Mouse (Mus musculus) kidney, embryonic 16.5 days (tissue): ENCODE data around the gene Mapkap1. TPM values are rescaled to one million over a fixed set of nuclear protein-coding genes. Genes with fewer than 3 reads are reported as not detected.

ENCODE experiments used
- ATAC-seq: fragments of 200-750 bp; cut with Nextera tagmentation; 2 replicates; pipeline ENCODE4 v1.8.0; 2017; ENCODE audit warnings: moderate TSS enrichment; ENCODE audit not compliant: low FRiP score, low TSS enrichment
- H3K27ac ChIP-seq: fragments of 300-500 bp; sonication (generic); 2 replicates; pipeline ENCODE4 v1.5.1; 2014; ENCODE audit warnings: low read length
- H3K27me3 ChIP-seq: fragments of 300-500 bp; sonication (generic); 2 replicates; pipeline ENCODE4 v1.6.1; 2014; ENCODE audit warnings: low read length, control low read depth, mixed read lengths; ENCODE audit not compliant: insufficient read depth
- H3K36me3 ChIP-seq: fragments of 300-500 bp; sonication (generic); 2 replicates; pipeline ENCODE4 v1.6.1; 2014; ENCODE audit warnings: low read length, control low read depth, mixed read lengths; ENCODE audit not compliant: insufficient read depth
- H3K4me1 ChIP-seq: fragments of 300-500 bp; sonication (generic); 2 replicates; pipeline ENCODE4 v1.6.1; 2014; ENCODE audit warnings: low read length, control low read depth, mixed read lengths; ENCODE audit not compliant: insufficient read depth
- H3K4me2 ChIP-seq: fragments of 300-500 bp; sonication (generic); replicated peaks from 2 replicates; pipeline ENCODE4 v1.6.1; 2014; ENCODE audit warnings: low read depth, low read length
- H3K4me3 ChIP-seq: fragments of 300-500 bp; sonication (generic); 2 replicates; pipeline ENCODE4 v1.5.1; 2014; ENCODE audit warnings: mild to moderate bottlenecking, low read length
- H3K9ac ChIP-seq: fragments of 300-500 bp; sonication (generic); replicated peaks from 2 replicates; pipeline ENCODE4 v1.6.1; 2014; ENCODE audit warnings: low read length
- H3K9me3 ChIP-seq: fragments of 300-500 bp; sonication (generic); 2 replicates; pipeline ENCODE4 v1.6.1; 2016; ENCODE audit warnings: low read length, control low read depth
- WGBS: fragments of 180-500 bp; shearing (Covaris S2); extraction: QIAGEN DNeasy Blood & Tissue Kit; methylation state at CpG from one replicate; pipeline ENCODE4 v1.1.7; 2014; 5-methylcytosine and 5-hydroxymethylcytosine counted together
- polyA plus RNA-seq: library from polyadenylated mRNA; unstranded; fragments of >200 nt; fragmentation: Nextera tagmentation; extraction: Ambion mirVana; gene quantifications from 2 replicates; pipeline ENCODE4 v1.2.1, GENCODE M21; 2015

Mapkap1 gene
- polyA plus RNA-seq, 1 experiment from 2014 or later = 91.2 TPM

DNA sequence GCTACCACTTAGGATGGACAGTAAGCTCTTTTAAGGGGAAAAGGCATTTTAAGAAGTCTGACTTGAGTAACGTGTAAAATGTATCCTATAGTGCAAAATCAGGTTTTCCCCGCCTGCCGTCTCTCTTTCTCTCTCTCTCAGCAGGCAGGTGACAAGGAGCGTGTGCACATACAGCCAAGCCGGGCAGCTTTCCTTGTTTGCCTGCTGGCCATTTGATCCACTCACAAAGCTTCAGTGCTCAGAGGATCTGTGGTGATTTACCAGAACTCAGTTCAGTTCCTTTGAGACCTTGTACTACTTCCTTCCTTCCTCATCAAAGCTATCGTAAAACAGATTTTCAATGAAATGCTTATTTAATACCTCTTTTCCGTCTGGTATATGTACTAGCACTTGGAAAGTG is 137.0 kb downstream of the Mapkap1 start:
- Histone ChIP-seq H3K4me2 (no peak overlapping the region), H3K4me1 (peaks cover 4% of the 10 kb centered on the region; the same call in 1 of the 2 replicates), H3K36me3 (no peaks in the 10 kb centered on the region), H3K4me3 (no peak overlapping the region), H3K9ac (no peak overlapping the region), H3K27me3 (no peaks in the 10 kb centered on the region), H3K27ac (no peak overlapping the region), H3K9me3 (no peaks in the 10 kb centered on the region)
- 66% methylated on average over 7 of the region's 7 CpGs for WGBS
- no peak for ATAC-seq

- no peak overlapping the region for H3K4me3 ChIP-seq
- no peaks in the 10 kb centered on the region for H3K9me3 ChIP-seq
- H3K4me1 ChIP-seq = peaks cover 5% of the 10 kb centered on the region; the same call in 1 of the 2 replicates
- no peak overlapping the region for H3K27ac ChIP-seq
- WGBS = 31% methylated on average over 3 of the region's 3 CpGs
- no peak overlapping the region for H3K9ac ChIP-seq
- no peaks in the 10 kb centered on the region for H3K36me3 ChIP-seq
- H3K27me3 ChIP-seq = no peaks in the 10 kb centered on the region
- ATAC-seq = no peak
- no peak overlapping the region for H3K4me2 ChIP-seq
Measured at GRCm38 (mm10) chr2:34544021-34544420, 137.4 kb downstream of the Mapkap1 start.

GRCm38 (mm10) chr2:34544646-34545395 is 138.2 kb downstream of the Mapkap1 start:
- no peaks in the 10 kb centered on the region for H3K36me3 ChIP-seq
- H3K4me1 ChIP-seq = peaks cover 13% of the 10 kb centered on the region
- no peaks in the 10 kb centered on the region for H3K27me3 ChIP-seq
- no peak for ATAC-seq
- no peak overlapping the region for H3K4me2 ChIP-seq
- H3K9ac ChIP-seq = no peak overlapping the region
- H3K4me3 ChIP-seq = no peak overlapping the region
- WGBS = 80% methylated on average over 13 of the region's 13 CpGs
- no peaks in the 10 kb centered on the region for H3K9me3 ChIP-seq
- H3K27ac ChIP-seq = no peak overlapping the region

DNA sequence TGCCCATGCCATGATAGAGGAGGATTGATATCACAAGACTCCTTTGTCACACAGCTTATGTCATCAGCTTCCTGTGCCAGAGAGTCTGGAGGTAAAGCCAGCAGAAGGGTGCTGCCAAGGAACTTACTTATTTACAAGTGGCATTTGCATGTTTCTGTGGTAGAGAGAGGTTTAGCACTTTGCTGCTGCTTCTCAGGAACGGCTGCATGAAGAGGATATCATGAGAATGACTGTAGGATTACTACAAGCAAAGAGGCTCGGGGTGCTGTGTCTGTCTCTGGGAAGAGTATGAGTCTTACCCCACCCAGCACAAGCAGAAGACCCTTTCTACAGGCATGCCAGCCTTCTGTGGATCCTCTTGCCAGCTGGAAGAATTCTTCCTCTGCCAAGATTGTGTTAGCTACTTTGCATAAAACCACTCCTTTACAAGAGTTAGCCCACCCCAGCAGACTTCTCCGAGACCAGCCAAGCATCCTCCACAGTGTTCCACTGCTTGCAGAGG is 139.7 kb downstream of the Mapkap1 start:
- Histone ChIP-seq H3K4me2 (no peak overlapping the region), H3K4me3 (no peak overlapping the region), H3K9ac (no peak overlapping the region), H3K27me3 (no peaks in the 10 kb centered on the region), H3K36me3 (no peaks in the 10 kb centered on the region), H3K4me1 (peaks cover 19% of the 10 kb centered on the region), H3K9me3 (no peaks in the 10 kb centered on the region), H3K27ac (no peak overlapping the region)
- 78% methylated on average over 3 of the region's 3 CpGs for WGBS
- no peak for ATAC-seq

DNA sequence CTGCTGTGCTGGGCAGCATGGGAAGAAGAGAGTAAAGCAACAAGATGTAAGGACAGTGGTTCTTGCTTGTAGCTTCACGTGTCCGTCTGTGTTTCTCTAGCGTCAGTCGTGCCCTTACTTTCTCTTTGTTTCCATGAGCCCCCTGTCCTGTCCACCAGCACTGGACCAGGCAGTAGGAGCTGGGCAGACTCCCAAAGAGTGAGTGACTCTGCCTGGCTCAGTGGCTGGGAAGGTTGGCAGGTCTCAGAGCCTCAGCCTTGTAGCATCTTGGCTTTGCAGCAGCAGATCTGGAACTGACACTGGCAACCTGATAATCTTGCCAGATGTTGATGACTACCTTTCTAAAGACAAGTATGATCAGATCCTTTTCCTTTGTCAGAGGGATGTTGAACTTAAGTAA is 140.9 kb downstream of the Mapkap1 start:
- Histone ChIP-seq H3K4me2 (no peak overlapping the region), H3K9ac (no peak overlapping the region), H3K4me3 (no peak overlapping the region), H3K4me1 (peaks cover 19% of the 10 kb centered on the region), H3K27ac (no peak overlapping the region), H3K36me3 (no peaks in the 10 kb centered on the region), H3K9me3 (no peaks in the 10 kb centered on the region), H3K27me3 (no peaks in the 10 kb centered on the region)
- ATAC-seq = no peak
- WGBS = 90% methylated on average over 4 of the region's 4 CpGs

- Histone ChIP-seq H3K9ac (no peak overlapping the region; the same call in 1 of the 2 replicates), H3K4me1 (peaks cover 15% of the 10 kb centered on the region), H3K9me3 (no peaks in the 10 kb centered on the region), H3K4me2 (no peak overlapping the region), H3K27me3 (no peaks in the 10 kb centered on the region), H3K36me3 (no peaks in the 10 kb centered on the region), H3K4me3 (no peak overlapping the region), H3K27ac (peak overlapping the region; percentile 17; the same call in 1 of the 2 replicates)
- WGBS = 74% methylated on average over 5 of the region's 5 CpGs
- no peak for ATAC-seq
Measured at GRCm38 (mm10) chr2:34548961-34549360, 142.4 kb downstream of the Mapkap1 start.

DNA sequence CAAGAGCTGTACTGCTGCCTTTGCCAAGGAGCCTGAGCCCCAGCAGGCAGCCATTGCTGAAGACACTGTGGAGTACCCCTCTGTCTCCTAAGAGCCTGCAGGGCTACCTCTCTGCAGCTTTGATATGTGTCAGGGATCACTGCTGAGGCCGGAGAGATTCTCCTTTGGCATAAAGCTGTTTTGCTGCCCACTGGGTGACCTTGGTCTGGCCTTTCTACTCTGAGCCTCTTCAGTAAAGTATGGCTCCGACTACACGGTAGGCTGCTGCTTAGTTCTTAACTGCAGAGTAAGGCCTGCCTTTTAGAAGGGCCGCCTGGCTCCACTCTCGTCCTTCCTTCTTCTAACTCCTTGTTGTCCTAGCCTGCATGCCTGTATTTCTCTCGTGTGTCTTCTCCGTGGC is 142.9 kb downstream of the Mapkap1 start:
- Histone ChIP-seq H3K4me3 (no peak overlapping the region), H3K4me1 (peaks cover 15% of the 10 kb centered on the region), H3K27me3 (no peaks in the 10 kb centered on the region), H3K27ac (peak overlapping the region; percentile 17; the same call in 1 of the 2 replicates), H3K36me3 (no peaks in the 10 kb centered on the region), H3K4me2 (no peak overlapping the region), H3K9ac (peak overlapping the region; percentile 37; the same call in 1 of the 2 replicates), H3K9me3 (no peaks in the 10 kb centered on the region)
- ATAC-seq = no peak
- 63% methylated on average over 7 of the region's 7 CpGs for WGBS

DNA sequence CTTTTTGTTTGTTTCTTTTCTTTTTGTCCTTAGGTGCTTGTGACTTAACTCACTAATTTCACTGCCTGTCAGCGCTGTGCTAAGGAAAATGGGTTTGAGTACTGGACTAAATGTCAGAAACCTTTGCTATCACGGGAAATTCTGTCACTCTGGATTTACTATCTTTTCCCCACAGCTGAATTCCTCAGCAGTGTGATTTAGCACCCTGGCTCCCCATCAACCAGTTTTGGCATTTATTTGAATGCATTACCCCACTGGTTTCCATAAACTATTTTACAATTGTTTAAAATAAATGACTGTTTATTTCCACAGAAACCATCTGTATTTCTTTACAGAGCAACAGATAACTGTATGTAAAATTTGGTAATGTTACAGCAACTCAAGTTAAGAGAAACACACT is 146.2 kb downstream of the Mapkap1 start:
- peaks cover 15% of the 10 kb centered on the region for H3K4me1 ChIP-seq
- H3K4me2 ChIP-seq = no peak overlapping the region
- H3K9me3 ChIP-seq = no peaks in the 10 kb centered on the region
- H3K9ac ChIP-seq = no peak overlapping the region
- no peak overlapping the region for H3K27ac ChIP-seq
- ATAC-seq = no peak
- H3K27me3 ChIP-seq = no peaks in the 10 kb centered on the region
- WGBS = 33% methylated on average over 2 of the region's 2 CpGs
- no peaks in the 10 kb centered on the region for H3K36me3 ChIP-seq
- no peak overlapping the region for H3K4me3 ChIP-seq

GRCm38 (mm10) chr2:34553580-34554231 is 147.1 kb downstream of the Mapkap1 start:
- Histone ChIP-seq H3K4me1 (peaks cover 15% of the 10 kb centered on the region), H3K36me3 (no peaks in the 10 kb centered on the region), H3K9me3 (no peaks in the 10 kb centered on the region), H3K27me3 (no peaks in the 10 kb centered on the region), H3K27ac (no peak overlapping the region), H3K9ac (no peak overlapping the region), H3K4me3 (no peak overlapping the region), H3K4me2 (no peak overlapping the region)
- no peak for ATAC-seq
- WGBS = 76% methylated on average over 6 of the region's 6 CpGs

GRCm38 (mm10) chr2:34560146-34560545 is 153.6 kb downstream of the Mapkap1 start:
- H3K36me3 ChIP-seq = no peaks in the 10 kb centered on the region
- ATAC-seq = no peak
- no peaks in the 10 kb centered on the region for H3K4me1 ChIP-seq
- no peak overlapping the region for H3K4me3 ChIP-seq
- WGBS = 63% methylated on average over 5 of the region's 5 CpGs
- H3K4me2 ChIP-seq = no peak overlapping the region
- H3K27ac ChIP-seq = no peak overlapping the region
- peaks cover 4% of the 10 kb centered on the region; the same call in 1 of the 2 replicates for H3K9me3 ChIP-seq
- H3K27me3 ChIP-seq = no peaks in the 10 kb centered on the region
- no peak overlapping the region for H3K9ac ChIP-seq
